Comparison of ENCODE assay signal across 11 mouse cellular contexts in the genomic region with DNA sequence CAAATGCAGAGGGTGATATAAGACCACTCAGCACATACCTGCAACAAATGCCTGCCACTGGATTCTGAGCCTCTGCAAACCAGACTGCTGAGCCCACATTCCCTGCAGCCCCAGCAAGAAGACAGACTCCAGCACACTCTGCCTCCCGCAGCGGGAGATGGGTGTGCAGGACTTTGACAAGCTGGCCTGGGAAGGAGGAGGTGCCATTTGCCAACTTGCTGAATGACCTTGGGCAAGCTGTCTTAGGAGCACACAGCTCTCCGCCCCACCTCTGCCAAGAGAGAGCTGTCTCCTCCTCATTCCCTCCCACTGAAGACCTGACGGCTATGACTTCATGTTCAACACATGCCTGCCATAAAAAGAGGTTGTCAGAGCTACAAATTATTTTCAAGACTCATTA.
DNase-seq lines count a peak whose midpoint lies in the region; ATAC-seq and TF ChIP-seq lines count a peak whose summit lies in the region.
"Had no signal": no experiment of that assay in that cellular context is flagged by ENCODE, and none has a peak within 500 bp of the region (broad histone marks: within the 10 kb centered on the region; RNA-seq: fewer than 3 reads in every experiment).

No protein-coding gene starts in this region.

- no peak overlapping the region for H3K9ac ChIP-seq in intestine, embryonic 15.5 days
- no peak overlapping the region for H3K9ac ChIP-seq in intestine, postnatal 0 days (ENCODE audit: low read depth, low read length)
- H3K9ac ChIP-seq in lung, postnatal 0 days (replicated peaks; ENCODE audit: low read depth), result no peak overlapping the region
- H3K9ac ChIP-seq: lung, embryonic 15.5 days had no signal

- WGBS in intestine, embryonic 15.5 days, result 62% methylated on average over 4 of the region's 4 CpGs
- 55% methylated on average over 4 of the region's 4 CpGs for WGBS in intestine, postnatal 0 days
- WGBS in lung, postnatal 0 days, result 64% methylated on average over 4 of the region's 4 CpGs

- H3K4me3 ChIP-seq in intestine, embryonic 15.5 days (replicated peaks), result no peak overlapping the region
- no peak overlapping the region for H3K4me3 ChIP-seq in intestine, postnatal 0 days (ENCODE audit: low read depth, low read length)
- H3K4me3 ChIP-seq in lung, postnatal 0 days (ENCODE audit: low read depth, low read length), result no peak overlapping the region
- H3K4me3 ChIP-seq: lung, embryonic 15.5 days had no signal

- ATAC-seq in intestine, embryonic 15.5 days, result 0 out of 2 replicates have a peak, but pooled peaks have one; percentile 34
- ATAC-seq in intestine, postnatal 0 days, result no peak
- no peak for ATAC-seq in lung, postnatal 0 days

- no peak for TF ChIP-seq CTCF in intestine, postnatal 0 days (IDR thresholded peaks at IDR 0.05; ENCODE audit: low read depth)
- no peak for TF ChIP-seq CTCF in lung, postnatal 0 days (IDR thresholded peaks at IDR 0.05)

- peaks cover 8% of the 10 kb centered on the region; the same call in 1 of the 2 replicates for H3K4me1 ChIP-seq in intestine, embryonic 15.5 days (replicated peaks)
- no peaks in the 10 kb centered on the region for H3K4me1 ChIP-seq in intestine, postnatal 0 days (replicated peaks; ENCODE audit: control insufficient read depth, insufficient read depth, low read length)
- no peaks in the 10 kb centered on the region for H3K4me1 ChIP-seq in lung, postnatal 0 days (ENCODE audit: insufficient read depth, low read depth, low read length)
- H3K4me1 ChIP-seq: lung, embryonic 15.5 days had no signal

- H3K9me3 ChIP-seq in intestine, embryonic 15.5 days, result no peaks in the 10 kb centered on the region
- H3K9me3 ChIP-seq in intestine, postnatal 0 days (ENCODE audit: control insufficient read depth), result no peaks in the 10 kb centered on the region
- no peaks in the 10 kb centered on the region for H3K9me3 ChIP-seq in lung, postnatal 0 days (ENCODE audit: low read length)
- H3K9me3 ChIP-seq: lung, embryonic 15.5 days had no signal

- H3K36me3 ChIP-seq in intestine, embryonic 15.5 days, result no peaks in the 10 kb centered on the region
- H3K36me3 ChIP-seq in intestine, postnatal 0 days (ENCODE audit: control insufficient read depth, insufficient read depth), result no peaks in the 10 kb centered on the region
- H3K36me3 ChIP-seq in lung, postnatal 0 days (ENCODE audit: insufficient read depth, low read length), result no peaks in the 10 kb centered on the region
- H3K36me3 ChIP-seq: lung, embryonic 15.5 days had no signal

- TF ChIP-seq EP300 in lung, postnatal 0 days (IDR thresholded peaks at IDR 0.05), result no peak

- H3K4me2 ChIP-seq in intestine, embryonic 15.5 days (replicated peaks), result no peak overlapping the region
- no peak overlapping the region for H3K4me2 ChIP-seq in intestine, postnatal 0 days (replicated peaks; ENCODE audit: low read depth)
- H3K4me2 ChIP-seq in lung, postnatal 0 days (replicated peaks; ENCODE audit: low read depth, low read length), result no peak overlapping the region
- H3K4me2 ChIP-seq: lung, embryonic 15.5 days had no signal

- no peak overlapping the region for H3K27ac ChIP-seq in intestine, embryonic 15.5 days
- no peak overlapping the region for H3K27ac ChIP-seq in intestine, postnatal 0 days (ENCODE audit: low read depth, low read length)
- H3K27ac ChIP-seq in lung, postnatal 0 days (ENCODE audit: low read length), result no peak overlapping the region
- H3K27ac ChIP-seq: lung, embryonic 15.5 days had no signal

- DNase-seq in right cerebral cortex, adult 2 months (ENCODE audit: low spot score in 2 of 2), result peak; percentile 25 to 30
- DNase-seq in right cerebral cortex, postnatal 4 days, result no peak
- peak; percentile 25 for DNase-seq in kidney, postnatal 10 days
- peak; percentile 56 for DNase-seq in testis, postnatal 10 days (ENCODE audit: low spot score)
- no peak for DNase-seq in lung, postnatal 0 days (ENCODE audit: low spot score)
- no peak for DNase-seq in embryo, embryonic 10.5 days (ENCODE audit: low spot score)
- DNase-seq: cerebellum, adult 9-11 months; liver had no signal

- H3K27me3 ChIP-seq in intestine, embryonic 15.5 days (replicated peaks), result no peaks in the 10 kb centered on the region
- no peaks in the 10 kb centered on the region for H3K27me3 ChIP-seq in intestine, postnatal 0 days (replicated peaks; ENCODE audit: control insufficient read depth, insufficient read depth, low read length)
- no peaks in the 10 kb centered on the region for H3K27me3 ChIP-seq in lung, postnatal 0 days (replicated peaks; ENCODE audit: insufficient read depth, low read length)
- H3K27me3 ChIP-seq: lung, embryonic 15.5 days had no signal

Comparison
In these comparisons a context has a peak if more than half of its experiments do, and no peak if none do; other contexts are left out.
1. DNase-seq: peak in right cerebral cortex, adult 2 months (2 of 2), kidney, postnatal 10 days (single experiment) and testis, postnatal 10 days (single experiment); none in right cerebral cortex, postnatal 4 days (single experiment), lung, postnatal 0 days (single experiment) and embryo, embryonic 10.5 days (single experiment).